Mouse (Mus musculus) hindbrain, embryonic 16.5 days (tissue): ENCODE data around the gene Nek2. TPM values are rescaled to one million over a fixed set of nuclear protein-coding genes. Genes with fewer than 3 reads are reported as not detected.

Source experiments
- ATAC-seq: fragments of 200-750 bp; cut with Nextera tagmentation; 2 replicates; pipeline ENCODE4 v1.8.0; 2017; ENCODE audit warnings: moderate TSS enrichment, moderate library complexity
- H3K27ac ChIP-seq: fragments of 300-500 bp; sonication (generic); 2 replicates; pipeline ENCODE4 v1.5.1; 2014; ENCODE audit warnings: low read depth, mild to moderate bottlenecking, control low read depth, low read length, moderate library complexity
- H3K27me3 ChIP-seq: fragments of 300-500 bp; sonication (generic); replicated peaks from 2 replicates; pipeline ENCODE4 v1.6.1; 2014; ENCODE audit warnings: low read length; ENCODE audit not compliant: control insufficient read depth, insufficient read depth
- H3K36me3 ChIP-seq: fragments of 300-500 bp; sonication (generic); 2 replicates; pipeline ENCODE4 v1.6.1; 2014; ENCODE audit warnings: mild to moderate bottlenecking, low read length, moderate library complexity, mixed read lengths; ENCODE audit not compliant: control insufficient read depth, insufficient read depth
- H3K4me1 ChIP-seq: fragments of 300-500 bp; sonication (generic); 2 replicates; pipeline ENCODE4 v1.6.1; 2014; ENCODE audit warnings: low read depth, low read length; ENCODE audit not compliant: control insufficient read depth, insufficient read depth
- H3K4me2 ChIP-seq: fragments of 300-500 bp; sonication (generic); 2 replicates; pipeline ENCODE4 v1.6.1; 2014; ENCODE audit warnings: mild to moderate bottlenecking, low read length, control low read depth, moderate library complexity
- H3K4me3 ChIP-seq: fragments of 300-500 bp; sonication (generic); 2 replicates; pipeline ENCODE4 v1.5.1; 2014; ENCODE audit warnings: mild to moderate bottlenecking, low read length, control low read depth, moderate library complexity
- H3K9ac ChIP-seq: fragments of 300-500 bp; sonication (generic); 2 replicates; pipeline ENCODE4 v1.6.1; 2014; ENCODE audit warnings: low read depth, mild to moderate bottlenecking, control low read depth, low read length, moderate library complexity
- H3K9me3 ChIP-seq: fragments of 300-500 bp; sonication (generic); 2 replicates; pipeline ENCODE4 v1.6.1; 2014; ENCODE audit warnings: mild to moderate bottlenecking, low read length, moderate library complexity; ENCODE audit not compliant: control insufficient read depth
- WGBS: fragments of 180-500 bp; shearing (Covaris S2); extraction: QIAGEN DNeasy Blood & Tissue Kit; methylation state at CpG from one replicate; pipeline ENCODE4 v1.1.7; 2014; 5-methylcytosine and 5-hydroxymethylcytosine counted together
- polyA plus RNA-seq: library from polyadenylated mRNA; unstranded; fragments of >200 nt; fragmentation: Nextera tagmentation; extraction: Ambion mirVana; gene quantifications from 2 replicates; pipeline ENCODE4 v1.2.1, GENCODE M21; 2015

Gene Nek2
- polyA plus RNA-seq, 1 experiment from 2014 or later = 7.5 TPM

- Histone ChIP-seq H3K36me3 (no peaks in the 10 kb centered on the region), H3K27ac (peak overlapping the region; percentile 29; the same call in 1 of the 2 replicates), H3K4me3 (peak overlapping the region; percentile 84), H3K9ac (peak overlapping the region; percentile 61), H3K4me1 (peaks cover 14% of the 10 kb centered on the region), H3K27me3 (no peaks in the 10 kb centered on the region), H3K4me2 (peak overlapping the region; percentile 97), H3K9me3 (no peaks in the 10 kb centered on the region)
- 3% methylated on average over 15 of the region's 15 CpGs for WGBS
- ATAC-seq = peak; percentile 63
These were observed 306 bp upstream of the Nek2 start for GRCm38 (mm10) chr1:191820951-191821325.

GRCm38 (mm10) chr1:191829124-191829523 is 7.9 kb downstream of the Nek2 start:
- no peaks in the 10 kb centered on the region for H3K9me3 ChIP-seq
- no peak for ATAC-seq
- WGBS = 88% methylated on average over 3 of the region's 3 CpGs
- no peak overlapping the region for H3K9ac ChIP-seq
- no peaks in the 10 kb centered on the region for H3K36me3 ChIP-seq
- H3K27ac ChIP-seq = no peak overlapping the region
- H3K4me2 ChIP-seq = no peak overlapping the region
- H3K4me3 ChIP-seq = no peak overlapping the region
- H3K27me3 ChIP-seq = no peaks in the 10 kb centered on the region
- no peaks in the 10 kb centered on the region for H3K4me1 ChIP-seq

GRCm38 (mm10) chr1:191833396-191833795 is 12.2 kb downstream of the Nek2 start:
- H3K27me3 ChIP-seq = no peaks in the 10 kb centered on the region
- no peak overlapping the region for H3K4me3 ChIP-seq
- WGBS = 98% methylated on average over 6 of the region's 6 CpGs
- ATAC-seq = no peak
- H3K4me2 ChIP-seq = no peak overlapping the region
- no peak overlapping the region for H3K9ac ChIP-seq
- H3K27ac ChIP-seq = no peak overlapping the region
- H3K36me3 ChIP-seq = no peaks in the 10 kb centered on the region
- H3K4me1 ChIP-seq = no peaks in the 10 kb centered on the region
- no peaks in the 10 kb centered on the region for H3K9me3 ChIP-seq

GRCm38 (mm10) chr1:191834825-191835224 is 13.6 kb downstream of the Nek2 start:
- WGBS = 16% methylated on average over 19 of the region's 19 CpGs
- Histone ChIP-seq H3K9me3 (no peaks in the 10 kb centered on the region), H3K27ac (no peak overlapping the region), H3K4me2 (peak overlapping the region; percentile 21; the same call in 1 of the 2 replicates), H3K9ac (no peak overlapping the region), H3K27me3 (no peaks in the 10 kb centered on the region), H3K4me1 (no peaks in the 10 kb centered on the region), H3K36me3 (no peaks in the 10 kb centered on the region), H3K4me3 (no peak overlapping the region)
- ATAC-seq = peak; percentile 73

GRCm38 (mm10) chr1:191836318-191836985 is 15.2 kb downstream of the Nek2 start:
- no peak overlapping the region for H3K4me3 ChIP-seq
- no peaks in the 10 kb centered on the region for H3K9me3 ChIP-seq
- no peak overlapping the region for H3K9ac ChIP-seq
- H3K4me2 ChIP-seq = no peak overlapping the region
- ATAC-seq = no peak
- H3K27me3 ChIP-seq = no peaks in the 10 kb centered on the region
- H3K27ac ChIP-seq = no peak overlapping the region
- no peaks in the 10 kb centered on the region for H3K36me3 ChIP-seq
- no peaks in the 10 kb centered on the region for H3K4me1 ChIP-seq
- 45% methylated on average over 5 of the region's 5 CpGs for WGBS

- Histone ChIP-seq H3K36me3 (no peaks in the 10 kb centered on the region), H3K9me3 (no peaks in the 10 kb centered on the region), H3K27ac (no peak overlapping the region), H3K9ac (no peak overlapping the region), H3K4me2 (no peak overlapping the region), H3K4me1 (no peaks in the 10 kb centered on the region), H3K27me3 (no peaks in the 10 kb centered on the region), H3K4me3 (no peak overlapping the region)
- ATAC-seq = no peak
- 82% methylated on average over 3 of the region's 3 CpGs for WGBS
These were observed 16.4 kb downstream of the Nek2 start for GRCm38 (mm10) chr1:191837691-191838090.

- Histone ChIP-seq H3K4me2 (no peak overlapping the region), H3K9ac (no peak overlapping the region), H3K27ac (no peak overlapping the region), H3K4me3 (no peak overlapping the region), H3K9me3 (no peaks in the 10 kb centered on the region), H3K36me3 (no peaks in the 10 kb centered on the region), H3K27me3 (no peaks in the 10 kb centered on the region), H3K4me1 (no peaks in the 10 kb centered on the region)
- 38% methylated on average over 17 of the region's 17 CpGs for WGBS
- no peak for ATAC-seq
These were observed 17.9 kb downstream of the Nek2 start for GRCm38 (mm10) chr1:191838994-191839741.

- H3K27me3 ChIP-seq = no peaks in the 10 kb centered on the region
- no peak overlapping the region for H3K4me2 ChIP-seq
- H3K27ac ChIP-seq = no peak overlapping the region
- WGBS = 76% methylated on average over 11 of the region's 11 CpGs
- no peak overlapping the region for H3K4me3 ChIP-seq
- no peaks in the 10 kb centered on the region for H3K9me3 ChIP-seq
- H3K4me1 ChIP-seq = no peaks in the 10 kb centered on the region
- H3K36me3 ChIP-seq = no peaks in the 10 kb centered on the region
- no peak overlapping the region for H3K9ac ChIP-seq
- ATAC-seq = no peak
These were observed 19.7 kb downstream of the Nek2 start for GRCm38 (mm10) chr1:191840774-191841565.

GRCm38 (mm10) chr1:191842247-191842646 is 21.0 kb downstream of the Nek2 start:
- Histone ChIP-seq H3K36me3 (no peaks in the 10 kb centered on the region), H3K4me1 (no peaks in the 10 kb centered on the region), H3K4me2 (no peak overlapping the region), H3K4me3 (no peak overlapping the region), H3K9ac (no peak overlapping the region), H3K9me3 (no peaks in the 10 kb centered on the region), H3K27me3 (no peaks in the 10 kb centered on the region), H3K27ac (no peak overlapping the region)
- no peak for ATAC-seq
- 89% methylated on average over 12 of the region's 12 CpGs for WGBS
